Mouse (Mus musculus) layer of hippocampus, postnatal 10 days (tissue): ENCODE measurements around the gene 1700028J19Rik. TPM values are rescaled to one million over a fixed set of nuclear protein-coding genes. Genes with fewer than 3 reads are reported as not detected.
"Not testable (repeated sequence)": the region's sequence is repeated elsewhere in the genome, so short reads cannot be mapped to it uniquely, and the experiment has no call there.

Experiments
- DNase-seq, 2 experiments: peaks; one replicate each; pipeline ENCODE4 v3.0.0; 2021; ENCODE audit warnings: low spot score in 2 of 2
- total RNA-seq, 2 experiments: library from RNA; stranded (reverse); gene quantifications; 2 replicates each; pipeline ENCODE4 v1.2.3; 2021

The 1700028J19Rik gene
- total RNA-seq, 2 experiments from 2014 or later, result 1.3 to 2.1 TPM

DNA sequence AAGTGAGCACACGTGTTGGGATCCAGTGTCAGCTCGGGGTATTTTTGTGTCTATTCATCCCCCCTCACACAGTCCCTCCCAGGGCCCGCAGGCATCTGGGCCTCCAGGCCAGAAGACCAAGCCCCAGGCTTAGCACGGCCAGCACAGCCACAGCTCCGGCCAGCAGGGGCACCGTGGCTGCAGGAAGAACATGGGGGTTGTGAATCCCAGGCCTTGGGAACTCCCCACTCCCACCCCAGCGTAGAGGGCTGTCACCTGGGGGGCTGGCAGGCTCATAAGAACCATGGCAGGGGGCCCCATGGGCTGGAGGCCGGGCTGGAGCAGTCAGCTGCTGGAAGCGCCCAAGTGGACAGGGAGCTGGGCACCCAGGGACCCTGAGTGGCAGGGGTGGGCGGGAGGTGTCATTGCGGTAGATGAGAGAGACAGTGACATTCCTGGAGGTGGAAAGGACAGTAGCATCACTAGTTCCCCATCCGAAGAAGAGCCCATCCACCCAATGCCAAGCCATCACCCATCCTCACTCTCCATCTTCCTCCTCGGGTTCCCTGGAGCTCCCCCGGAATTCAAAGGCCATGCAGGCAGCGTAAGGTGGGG lies 6.6 kb upstream of the 1700028J19Rik start:
- no peak for DNase-seq

DNA sequence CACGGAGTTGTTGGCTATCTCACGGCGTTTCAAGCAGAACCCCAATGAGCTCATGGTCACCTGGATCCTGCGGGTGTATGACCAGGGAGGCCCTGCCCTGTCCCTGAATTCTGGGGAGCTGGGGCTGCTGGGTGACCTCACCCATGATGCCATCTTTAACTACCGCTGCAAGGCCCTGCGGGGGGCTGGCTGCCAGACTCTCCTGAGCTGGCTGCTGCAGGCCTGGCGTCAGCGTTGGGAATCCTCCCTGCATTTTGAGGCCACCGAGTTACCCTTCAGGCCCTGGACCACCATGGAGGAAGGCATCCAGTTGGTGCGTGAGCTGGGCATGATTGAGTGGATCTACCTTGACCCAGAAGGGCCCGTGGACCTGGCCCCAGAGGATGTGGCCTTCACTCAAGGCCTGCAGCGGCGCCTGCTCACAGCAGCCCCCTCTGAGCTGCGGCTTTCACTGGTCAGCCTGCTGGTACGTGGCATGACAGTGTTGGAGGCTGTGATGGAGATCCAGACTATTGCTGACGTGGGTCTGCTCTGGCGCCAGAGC lies 4.3 kb upstream of the 1700028J19Rik start:
- DNase-seq, result not testable (repeated sequence)

DNA sequence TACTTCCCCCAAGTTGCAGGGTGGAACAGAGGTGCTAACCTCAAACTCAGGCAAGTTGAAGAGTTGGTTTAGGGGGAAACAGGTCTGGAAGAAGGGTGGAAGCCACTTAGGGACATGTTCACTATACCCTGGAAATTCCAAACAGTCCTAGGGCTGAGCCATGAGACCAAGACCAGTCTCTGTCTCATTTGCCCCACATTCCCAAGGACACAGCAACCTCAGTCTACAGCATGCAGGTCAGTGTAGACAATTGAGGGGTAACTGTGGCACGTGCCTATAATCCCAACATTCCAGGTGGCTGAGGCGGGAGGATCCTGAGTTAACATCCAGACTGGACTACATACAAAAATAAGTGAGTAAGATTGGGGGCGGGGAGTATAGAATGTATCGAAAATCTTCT lies 2.8 kb upstream of the 1700028J19Rik start:
- DNase-seq, result no peak

DNA sequence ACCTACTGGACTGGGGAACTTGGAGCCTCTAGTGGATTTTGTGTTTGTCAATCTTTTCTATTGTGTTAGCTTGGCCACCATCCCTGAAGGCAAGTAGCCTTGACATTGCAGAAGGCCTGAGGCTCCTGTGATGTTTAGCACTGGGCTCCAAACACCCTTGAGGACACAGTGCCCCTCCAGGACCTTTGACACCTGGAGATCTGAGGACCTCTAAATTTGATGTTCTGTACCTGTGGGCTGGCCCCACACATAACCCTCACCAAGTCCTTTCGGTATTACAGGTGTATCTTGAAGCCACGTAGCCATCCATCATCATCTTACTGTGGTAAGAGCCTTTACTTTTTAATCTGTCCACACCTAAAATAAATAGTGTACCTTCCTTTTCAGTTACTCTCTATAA lies 1.5 kb upstream of the 1700028J19Rik start:
- DNase-seq, result no peak

DNA sequence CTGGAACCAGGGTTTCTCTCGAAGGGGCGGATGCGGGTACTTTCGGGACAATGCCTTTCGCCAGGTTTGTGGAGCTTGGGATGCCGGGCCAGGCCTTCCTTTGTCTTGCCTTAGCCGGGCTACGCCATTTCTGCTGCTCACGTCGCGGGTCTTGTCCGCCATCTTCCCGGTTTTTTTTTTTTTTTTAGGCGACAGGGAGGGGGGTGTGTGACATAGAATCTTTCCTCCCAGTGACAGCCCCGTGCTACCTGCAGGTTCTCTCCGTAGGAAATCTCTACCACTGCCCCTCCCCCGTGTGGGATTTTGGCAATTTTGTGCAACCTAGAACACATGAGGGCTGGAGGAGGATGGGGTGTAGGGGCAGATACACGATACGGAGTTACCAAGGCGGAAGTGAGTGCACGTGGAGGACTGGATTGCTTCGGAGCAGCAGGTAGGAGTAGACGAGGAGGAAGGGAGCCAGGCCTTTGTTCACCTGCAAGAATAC lies 532 bp upstream of the 1700028J19Rik start:
- DNase-seq, result peak in 1 of 2 experiments; percentile 63

DNA sequence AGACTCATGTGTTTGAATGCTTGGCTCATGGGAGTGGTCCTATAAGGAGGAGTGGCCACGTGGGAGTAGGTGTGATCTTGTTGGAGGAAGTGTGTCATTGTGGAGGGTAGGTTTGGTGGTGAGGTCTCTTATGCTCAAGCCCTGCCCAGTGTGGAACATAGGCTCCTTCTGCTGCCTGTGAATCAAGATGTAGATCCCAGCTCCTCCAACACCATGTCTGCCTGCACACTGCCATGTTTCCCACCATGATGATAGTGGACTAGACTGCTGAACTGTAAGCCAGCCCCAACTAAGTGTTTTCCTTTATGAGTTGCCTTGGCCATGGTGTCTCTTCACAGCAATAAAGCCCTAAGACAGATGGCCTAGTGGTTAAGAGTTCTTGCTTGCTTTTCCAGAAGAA lies 2.4 kb downstream of the 1700028J19Rik start:
- DNase-seq, result no peak

DNA sequence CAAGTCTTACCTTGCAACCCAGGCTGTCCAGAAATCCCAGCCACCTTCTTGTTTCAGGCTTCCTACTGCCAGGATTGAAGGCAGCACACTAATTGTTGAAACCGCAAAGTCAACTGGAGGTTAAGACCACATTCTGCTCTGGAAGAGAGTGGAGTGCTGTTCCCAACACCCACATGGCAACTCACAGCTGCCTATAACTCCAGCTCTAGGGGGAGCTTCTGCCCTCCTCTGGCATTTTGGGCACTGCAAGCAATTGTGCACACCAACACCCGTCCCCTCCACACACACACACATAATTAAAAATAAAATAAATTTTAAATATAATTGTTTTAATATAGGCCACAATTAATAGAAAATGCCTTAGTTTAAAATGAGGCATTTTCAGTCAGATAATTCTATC lies 5.3 kb downstream of the 1700028J19Rik start:
- no peak for DNase-seq

DNA sequence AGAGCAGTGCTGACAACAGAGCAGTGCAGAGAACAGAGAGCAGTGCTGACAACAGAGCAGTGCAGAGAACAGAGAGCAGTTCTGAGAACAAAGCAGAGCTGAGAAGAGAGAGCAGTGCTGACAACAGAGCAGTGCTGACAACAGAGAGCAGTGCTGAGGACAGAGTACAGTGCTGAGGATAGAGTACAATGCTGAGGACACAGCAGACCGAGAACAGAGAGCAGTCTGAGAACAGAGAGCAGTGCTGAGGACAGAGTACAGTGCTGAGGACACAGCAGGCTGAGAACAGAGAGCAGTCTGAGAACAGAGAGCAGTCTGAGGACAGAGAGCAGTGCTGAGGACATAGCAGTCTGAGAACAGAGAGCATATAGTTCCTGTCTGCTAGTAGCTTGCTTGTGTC lies 5.8 kb downstream of the 1700028J19Rik start:
- no peak for DNase-seq

DNA sequence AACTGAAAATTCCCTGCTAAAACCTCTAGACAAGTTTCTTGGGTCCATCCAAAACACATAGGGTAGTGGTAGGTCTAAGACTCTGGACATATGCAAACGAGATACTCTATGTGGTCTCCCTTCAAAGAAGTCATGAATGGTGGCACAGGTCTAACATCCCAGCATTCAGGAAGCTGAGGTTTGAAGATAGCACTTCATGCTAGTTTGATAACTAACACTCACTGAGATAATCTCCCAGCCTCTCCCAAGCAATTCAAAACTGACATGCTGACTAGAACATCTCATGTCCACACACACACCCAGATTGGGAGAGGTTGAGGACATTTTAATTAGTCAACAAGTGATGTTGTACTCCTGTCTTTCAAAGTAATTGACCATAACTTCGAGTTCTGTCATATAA lies 6.6 kb downstream of the 1700028J19Rik start:
- no peak for DNase-seq

DNA sequence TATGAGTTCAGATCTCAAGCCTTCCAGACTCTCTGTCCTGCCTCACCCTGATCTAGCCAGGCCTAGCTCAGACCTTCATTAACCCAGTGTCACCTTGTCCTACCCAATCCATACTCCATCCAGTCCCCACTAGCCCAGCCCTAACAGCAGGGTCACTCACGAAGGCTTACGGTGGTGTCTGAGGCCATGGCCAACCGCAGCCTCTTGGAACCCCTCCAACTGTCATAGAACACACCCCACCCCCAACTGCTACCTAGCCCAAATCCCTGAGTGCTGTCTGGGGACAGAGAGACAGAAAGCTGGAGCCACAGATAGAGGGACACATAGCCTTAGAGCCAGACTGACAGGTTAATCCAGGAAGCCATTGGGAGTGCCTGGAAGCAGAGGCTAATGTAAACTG lies 10.6 kb downstream of the 1700028J19Rik start, which contains the start of gene Gm36864:
TSS of gene Gm36864 (plus strand) at position 269 of the 400 bp plus-strand sequence.
- no peak for DNase-seq

DNA sequence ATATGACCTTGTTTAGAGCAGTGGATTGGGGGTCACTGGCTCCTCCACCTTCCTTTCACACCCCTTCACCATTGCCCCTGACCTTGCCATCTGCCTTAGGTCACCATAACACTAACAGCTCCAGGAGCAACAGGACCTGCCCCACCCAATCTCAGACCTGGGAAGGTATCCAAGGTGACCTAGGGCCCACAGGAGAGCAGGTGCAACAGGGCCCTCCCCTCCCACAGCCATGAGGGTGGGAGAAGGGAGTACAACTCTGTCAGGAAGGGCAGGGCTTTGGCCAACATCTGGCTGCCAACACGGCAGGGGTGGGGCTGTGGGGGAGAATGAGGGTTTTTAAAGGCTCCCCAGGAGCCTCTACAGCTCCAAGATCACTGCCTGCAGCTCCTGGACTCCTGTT lies 21.4 kb downstream of the 1700028J19Rik start, which contains the start of gene Klk1:
TSS of gene Klk1 (plus strand) at position 285 of the 400 bp plus-strand sequence.
- DNase-seq, result no peak

DNA sequence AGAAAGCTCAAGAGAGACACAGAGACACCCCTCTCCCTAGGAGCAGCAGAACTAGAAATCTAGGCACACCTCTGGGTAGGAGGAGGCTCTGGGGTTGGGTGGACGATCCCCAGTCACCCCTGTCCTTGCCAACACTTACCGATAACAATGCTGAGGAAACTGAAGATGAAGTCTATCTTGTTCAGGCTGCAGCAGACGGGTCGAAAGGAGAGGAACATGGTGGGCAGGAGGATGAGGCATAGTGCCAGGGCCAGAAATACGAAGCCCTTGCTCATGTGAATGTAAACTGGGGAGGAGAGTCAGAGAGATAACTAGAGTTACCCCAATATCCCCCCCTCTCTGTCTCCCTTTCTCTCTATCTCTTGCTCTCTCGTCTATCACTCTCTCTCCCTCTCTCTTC lies 24.2 kb downstream of the 1700028J19Rik start:
- not testable (repeated sequence) for DNase-seq

DNA sequence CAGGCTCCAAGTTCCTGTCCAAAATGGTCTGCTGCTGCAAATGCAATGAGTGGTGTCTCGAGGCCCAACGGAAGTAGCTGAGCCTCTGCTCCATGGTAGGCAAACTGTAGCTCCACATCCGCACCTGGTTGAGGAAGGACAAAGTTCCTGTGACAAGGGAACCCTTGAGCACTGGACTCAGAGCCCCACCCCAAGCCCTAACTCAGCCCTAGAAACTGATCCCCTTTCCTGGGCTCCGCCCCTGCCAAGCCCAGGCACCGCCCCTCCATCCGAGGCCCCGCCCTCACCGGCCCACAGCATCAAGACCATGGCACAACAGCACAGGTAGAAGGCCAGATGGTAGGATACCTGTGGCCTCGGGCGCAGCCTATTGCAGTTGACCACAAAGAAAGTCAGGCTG lies 24.9 kb downstream of the 1700028J19Rik start:
- DNase-seq, result not testable (repeated sequence)

DNA sequence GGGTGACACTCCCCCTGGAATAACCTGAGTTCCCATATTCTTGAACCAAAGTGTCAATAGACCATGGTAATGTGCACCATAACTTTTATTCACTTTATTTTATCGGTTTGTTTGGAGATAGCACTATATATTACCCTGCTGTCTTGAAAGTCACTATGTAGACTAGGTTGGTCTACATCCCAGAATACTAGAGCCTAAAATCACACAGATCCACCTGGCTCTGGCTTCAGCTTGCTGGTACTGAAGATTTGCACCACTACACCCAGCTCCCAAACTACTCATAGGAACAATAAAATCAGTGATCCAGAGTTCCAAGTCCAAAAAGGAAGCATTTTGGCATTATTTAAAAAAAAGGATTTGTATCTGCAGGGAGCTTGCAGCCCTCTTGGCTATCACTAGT lies 30.9 kb downstream of the 1700028J19Rik start, which contains the start of gene Klk1b5:
TSS of gene Klk1b5 (plus strand) at position 301 of the 400 bp plus-strand sequence.
- no peak for DNase-seq

DNA sequence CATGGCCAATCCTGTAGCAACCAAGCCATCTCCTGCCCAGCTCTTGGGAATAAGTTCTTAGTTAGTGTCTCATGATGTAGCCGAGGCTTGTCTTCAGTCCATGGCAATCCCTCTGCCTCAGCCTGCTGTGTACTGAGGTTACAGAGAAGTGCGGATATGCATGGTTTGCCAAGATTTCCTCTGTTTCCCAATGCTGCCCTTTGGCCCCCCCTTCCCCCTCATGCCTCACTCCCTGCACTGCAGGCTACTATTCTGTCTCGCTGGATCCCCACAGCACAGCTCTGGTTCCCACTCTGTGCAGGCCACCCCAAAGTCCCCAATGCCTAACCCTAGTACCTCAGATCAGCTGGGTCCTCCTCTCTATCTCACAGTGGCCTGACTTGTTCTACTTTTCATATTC lies 38.2 kb downstream of the 1700028J19Rik start:
- DNase-seq, result no peak

DNA sequence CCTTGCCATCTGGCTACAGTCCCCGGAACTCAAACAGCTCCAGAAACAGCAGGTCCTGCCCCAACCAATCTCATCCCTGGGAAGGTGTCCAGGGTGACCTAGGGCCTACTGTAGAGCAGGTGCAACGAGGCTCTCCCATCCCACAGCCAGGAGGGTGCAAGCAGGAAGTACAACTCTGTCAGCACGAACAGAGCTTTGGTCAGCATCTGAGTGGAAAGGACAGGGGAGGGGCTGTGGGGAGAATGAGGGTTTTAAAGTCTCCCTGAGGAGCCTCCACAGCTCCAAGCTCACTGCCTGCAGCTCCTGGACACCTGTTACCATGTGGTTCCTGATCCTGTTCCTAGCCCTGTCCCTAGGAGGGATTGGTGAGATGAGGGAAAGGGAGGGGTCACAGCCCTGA lies 39.4 kb downstream of the 1700028J19Rik start, which contains the start of gene Klk1b4:
TSS of gene Klk1b4 (plus strand) at position 301 of the 400 bp plus-strand sequence.
- DNase-seq, result not testable (repeated sequence)

DNA sequence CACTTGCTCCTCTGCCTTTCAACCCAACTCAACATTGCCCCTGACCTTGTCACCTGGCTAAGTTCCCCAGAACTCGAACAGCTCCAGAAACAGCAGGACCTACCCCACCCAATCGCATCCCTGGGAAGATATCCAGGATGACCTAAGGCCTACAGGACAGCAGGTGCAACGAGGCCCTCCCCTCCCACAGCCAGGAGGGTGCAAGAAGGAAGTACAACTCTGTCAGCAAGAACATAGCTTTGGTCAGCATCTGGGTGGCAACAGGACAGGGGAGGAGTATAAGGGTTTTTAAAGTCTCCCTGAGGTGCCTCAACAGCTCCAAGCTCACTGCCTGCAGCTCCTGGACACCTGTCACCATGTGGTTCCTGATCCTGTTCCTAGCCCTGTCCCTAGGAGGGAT lies 48.6 kb downstream of the 1700028J19Rik start, which contains the start of gene Klk1b3:
TSS of gene Klk1b3 (plus strand) at position 301 of the 400 bp plus-strand sequence.
- DNase-seq, result no peak

DNA sequence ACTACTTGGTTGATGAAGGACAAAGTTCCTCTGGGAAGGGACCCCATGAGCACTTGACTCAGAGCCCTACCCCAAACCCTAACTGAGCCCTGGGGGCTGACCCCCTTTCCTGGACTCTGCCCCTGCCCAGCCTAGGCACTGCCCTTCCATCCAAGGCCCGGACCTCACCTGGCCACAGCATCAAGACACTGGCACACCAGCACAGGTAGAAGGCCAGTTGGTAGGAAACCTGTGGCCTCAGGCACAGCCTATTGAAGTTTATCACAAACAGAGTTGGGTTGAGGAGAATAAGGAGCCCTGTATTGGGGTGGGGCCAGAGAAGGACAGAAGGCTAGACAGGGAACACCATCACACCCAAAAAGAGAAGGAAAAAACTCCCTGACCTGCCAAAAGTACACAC lies 53.0 kb downstream of the 1700028J19Rik start:
- DNase-seq, result not testable (repeated sequence)

DNA sequence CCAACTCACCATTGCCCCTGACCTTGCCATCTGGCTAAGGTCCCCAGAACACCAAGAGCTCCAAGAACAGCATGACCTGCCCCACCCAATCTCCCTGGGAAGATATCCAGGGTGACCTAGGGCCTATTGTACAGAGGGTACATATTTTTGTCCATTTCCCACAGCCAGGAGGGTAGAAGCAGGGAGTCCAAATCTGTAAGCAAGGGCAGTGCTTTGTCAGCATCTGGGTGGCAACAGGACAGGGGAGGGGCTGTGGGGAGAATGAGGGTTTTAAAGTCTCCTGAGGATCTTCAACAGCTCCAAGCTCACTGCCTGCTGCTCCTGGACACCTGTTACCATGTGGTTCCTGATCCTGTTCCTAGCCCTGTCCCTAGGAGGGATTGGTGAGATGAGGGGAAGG lies 58.6 kb downstream of the 1700028J19Rik start, which contains the start of gene Klk1b24:
TSS of gene Klk1b24 (plus strand) at position 301 of the 400 bp plus-strand sequence.
- DNase-seq, result not testable (repeated sequence)

DNA sequence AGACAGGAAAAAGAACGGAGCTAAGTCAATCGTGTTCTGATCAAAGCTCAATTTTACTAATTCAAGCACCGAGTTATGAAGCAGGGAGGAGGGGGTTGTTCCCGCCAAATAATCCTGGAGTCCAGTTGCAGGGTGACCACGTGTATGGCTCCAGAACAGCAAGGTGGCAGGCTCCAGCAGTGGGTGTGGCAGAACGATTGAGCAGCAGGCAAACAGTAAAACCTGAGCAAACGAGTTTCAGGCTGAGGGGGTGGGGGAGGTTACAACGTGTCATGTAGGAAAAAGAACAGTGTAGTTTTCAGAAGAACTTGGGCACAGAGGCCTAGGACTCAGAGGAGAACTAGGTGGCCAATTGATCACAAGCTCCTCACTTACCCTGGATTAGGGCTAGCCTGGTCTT lies 60.0 kb downstream of the 1700028J19Rik start:
- DNase-seq, result not testable (repeated sequence)
